Mouse (Mus musculus) megakaryocyte, adult 5-6 weeks (primary cell): ENCODE data around the gene Ggct. TPM values are rescaled to one million over a fixed set of nuclear protein-coding genes. Genes with fewer than 3 reads are reported as not detected.
"Not testable (repeated sequence)": the region's sequence is repeated elsewhere in the genome, so short reads cannot be mapped to it uniquely, and the experiment has no call there.

ENCODE experiments used
- ATAC-seq: 2 replicates; pipeline ENCODE4 v1.8.0; 2016; ENCODE audit warnings: mild to moderate bottlenecking, inconsistent platforms; ENCODE audit not compliant: poor library complexity, severe bottlenecking
- total RNA-seq, 2 experiments: library from RNA; stranded (forward) in 1 of 2; stranded (reverse) in 1 of 2; fragments of 153-499, 151-499 nt in 1 of 2; fragments of 221-1000, 200-1000 nt in 1 of 2; gene quantifications; 2 replicates each; pipeline versions ENCODE4 v1.2.3 to v1.2.4; 2015 to 2017

Gene Ggct
- total RNA-seq, 2 experiments from 2014 or later: 7.0 to 14.4 TPM

DNA sequence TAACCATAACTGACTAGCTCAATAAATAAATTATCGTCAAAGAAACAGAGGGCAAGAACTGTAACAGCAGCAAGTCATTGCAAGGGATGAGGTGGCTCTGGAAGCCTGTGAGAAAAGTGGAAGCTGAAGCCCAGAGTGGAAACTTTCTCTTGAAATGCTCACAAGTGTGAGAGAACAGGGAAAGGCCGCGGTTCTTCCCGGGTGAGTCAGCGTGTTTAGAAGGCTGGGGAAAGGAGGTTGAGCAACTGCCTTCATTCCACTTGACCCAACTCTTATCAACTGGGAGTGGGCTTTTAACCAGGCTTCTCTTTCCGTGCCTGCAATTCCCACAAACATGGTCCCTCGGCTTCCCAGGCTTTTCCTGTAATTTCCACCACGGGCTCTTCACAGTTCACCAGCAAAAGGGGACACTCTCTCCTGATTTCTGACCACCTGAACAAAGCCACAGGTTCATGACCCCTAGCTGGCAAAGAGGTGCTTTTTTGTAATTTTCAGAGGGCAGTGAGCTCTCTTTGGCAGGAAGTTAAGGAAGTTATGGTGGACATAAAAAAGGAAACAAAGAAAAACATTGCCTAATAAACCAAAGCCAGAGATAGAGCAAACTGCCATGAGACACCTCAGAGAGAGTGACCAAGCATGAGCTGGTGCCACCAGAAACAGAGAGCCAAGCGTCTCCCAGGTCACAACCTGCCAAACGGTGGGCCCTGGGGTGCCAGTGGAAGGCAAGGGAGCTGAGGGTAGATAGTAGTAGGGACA is 37.9 kb downstream of the Ggct start:
- ATAC-seq: peak; percentile 62

GRCm38 (mm10) chr6:54953399-54953798 is 39.4 kb downstream of the Ggct start:
- ATAC-seq: not testable (repeated sequence)

DNA sequence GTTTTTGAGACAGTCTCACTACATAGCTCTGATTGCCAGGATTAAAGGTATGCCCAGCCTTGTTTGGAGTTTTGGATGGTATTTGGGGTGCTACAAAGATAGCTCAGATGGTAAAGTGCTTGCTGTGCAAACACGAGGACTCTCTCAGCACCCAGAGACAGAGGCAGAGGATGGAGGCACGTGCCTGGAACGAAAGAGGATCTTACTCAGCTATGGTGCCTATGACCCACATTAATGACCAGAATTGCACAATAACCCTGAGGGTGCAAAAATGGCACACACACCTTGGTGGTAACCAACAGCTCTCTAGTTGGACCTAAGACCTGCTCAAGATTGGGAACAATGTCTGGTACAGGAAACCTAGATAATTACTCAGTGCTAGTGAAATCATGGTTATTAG is 40.2 kb downstream of the Ggct start:
- peak; percentile 54 for ATAC-seq

DNA sequence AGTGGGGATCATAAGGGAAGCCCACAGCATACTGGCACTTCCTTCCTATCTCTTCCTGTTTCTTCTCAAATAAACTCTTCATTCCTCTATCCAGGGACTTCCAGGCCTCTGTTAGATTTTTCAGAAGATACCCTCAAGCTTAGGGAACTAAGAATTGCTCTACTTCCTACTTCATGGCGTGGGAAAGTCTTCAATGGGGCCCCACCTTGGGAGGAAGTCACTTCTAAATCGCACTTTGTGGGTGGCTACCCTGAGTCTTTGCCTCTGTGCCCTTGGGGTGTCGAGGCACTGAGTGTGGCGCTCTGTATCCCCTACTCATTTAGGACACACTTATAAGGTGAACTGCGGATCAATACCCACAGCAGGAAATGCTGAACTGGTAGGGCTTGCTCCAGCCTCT is 44.1 kb downstream of the Ggct start:
- peak; percentile 68 for ATAC-seq

DNA sequence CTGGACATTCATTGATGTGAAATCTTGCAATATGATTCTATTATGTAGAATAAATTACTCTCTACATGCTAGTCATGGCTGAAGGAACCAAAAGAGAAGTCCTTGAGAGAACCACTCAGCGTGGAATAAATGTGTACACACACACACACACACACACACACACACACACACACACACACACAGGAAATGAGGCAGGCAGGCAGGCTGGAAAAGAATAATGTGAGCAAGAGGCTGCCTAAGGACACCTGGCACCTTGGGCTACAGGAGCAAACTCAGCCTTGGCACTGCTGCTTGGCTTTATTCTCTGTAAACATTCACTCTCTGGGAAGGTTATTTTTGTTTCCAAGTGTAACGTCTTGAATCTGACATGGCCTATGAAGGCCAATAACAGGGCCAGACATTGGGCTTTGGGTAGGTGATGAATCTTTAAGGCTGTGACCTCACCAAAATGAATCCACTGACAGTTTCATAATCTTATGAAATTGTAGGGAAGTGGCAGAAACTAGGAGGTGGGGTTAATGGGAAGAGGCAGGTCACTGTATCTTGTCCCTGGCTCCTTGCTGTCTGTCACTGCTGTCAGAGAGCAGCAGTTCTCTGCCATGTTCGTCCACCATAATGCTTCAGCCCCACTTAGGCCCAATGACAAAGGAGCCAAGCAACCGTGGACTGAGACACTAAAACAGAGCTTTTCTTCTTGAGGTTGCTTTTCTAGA is 46.4 kb downstream of the Ggct start:
- peak; percentile 66 for ATAC-seq

- ATAC-seq: no peak
Observed at GRCm38 (mm10) chr6:54944551-54944950, 48.2 kb downstream of the Ggct start.

- ATAC-seq: no peak
Observed at GRCm38 (mm10) chr6:54943753-54944152, 49.0 kb downstream of the Ggct start.

DNA sequence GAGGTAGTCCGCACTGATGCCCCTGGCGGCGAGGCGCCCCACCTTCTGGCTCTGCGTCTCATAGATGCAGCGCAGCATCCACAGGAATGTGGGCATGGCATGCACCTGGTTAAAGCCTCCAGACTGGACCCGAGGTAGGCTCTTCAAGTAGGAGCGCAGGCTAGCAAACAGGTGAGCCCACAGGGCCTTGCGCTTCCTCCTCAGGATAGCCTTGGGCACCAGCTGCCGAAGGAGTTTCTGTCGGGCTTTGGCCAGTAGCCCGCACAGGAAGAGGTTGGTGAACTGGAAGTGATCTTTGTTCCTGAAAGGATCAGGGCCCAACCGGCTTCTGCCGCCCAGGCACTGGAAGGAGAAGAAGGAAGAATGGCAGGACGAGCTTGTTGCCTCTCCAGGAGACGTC is 49.5 kb downstream of the Ggct start:
- no peak for ATAC-seq

GRCm38 (mm10) chr6:54941149-54941548 is 51.6 kb downstream of the Ggct start:
- ATAC-seq: peak; percentile 70

- no peak for ATAC-seq
Observed at GRCm38 (mm10) chr6:54940126-54940525, 52.6 kb downstream of the Ggct start.

DNA sequence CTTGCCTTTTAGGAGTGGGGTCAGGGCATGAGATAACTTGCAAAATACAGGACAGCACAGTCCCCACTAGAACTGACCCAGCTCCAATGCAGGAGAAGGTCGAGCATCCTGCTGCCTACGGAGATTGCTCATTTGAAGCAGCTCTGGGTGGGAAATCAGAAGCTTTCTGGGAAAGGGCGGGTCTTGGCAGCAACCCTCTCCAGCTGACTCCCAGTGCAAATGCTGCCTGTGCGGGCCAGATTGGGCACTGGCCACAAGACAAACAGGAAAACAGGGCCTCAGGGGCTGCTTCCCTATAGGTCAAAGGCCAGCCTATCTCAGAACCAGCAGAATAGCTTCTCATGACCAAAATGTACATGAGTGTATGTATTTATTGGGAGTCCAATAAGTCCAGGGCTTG is 53.1 kb downstream of the Ggct start:
- ATAC-seq: peak; percentile 16; the same call in 1 of the 2 replicates

GRCm38 (mm10) chr6:54936496-54936895 is 56.3 kb downstream of the Ggct start:
- ATAC-seq: no peak

- peak; percentile 47 for ATAC-seq
Observed at GRCm38 (mm10) chr6:54934930-54935329, 57.8 kb downstream of the Ggct start.

GRCm38 (mm10) chr6:54934313-54934712 is 58.4 kb downstream of the Ggct start:
- ATAC-seq: peak; percentile 77

DNA sequence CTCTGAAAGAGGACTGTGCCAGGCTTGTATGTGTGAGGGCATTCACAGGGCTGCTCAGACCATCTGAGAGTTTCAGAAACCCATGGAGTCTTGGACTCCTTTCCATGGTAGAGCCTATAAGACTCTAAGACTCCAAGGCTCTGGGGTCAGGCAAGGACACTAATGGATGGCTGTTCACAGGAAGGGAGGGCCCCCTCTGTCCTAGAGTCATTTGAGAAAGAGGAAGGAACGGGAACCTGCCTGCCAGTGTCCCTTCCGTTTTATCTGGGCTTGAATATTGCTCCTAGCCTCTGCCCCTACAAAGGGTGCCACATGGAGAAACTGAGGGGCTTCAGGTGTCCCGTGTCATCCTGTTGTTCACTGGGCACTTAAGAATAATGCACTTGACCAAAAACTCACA is 58.9 kb downstream of the Ggct start:
- ATAC-seq: peak; percentile 72

DNA sequence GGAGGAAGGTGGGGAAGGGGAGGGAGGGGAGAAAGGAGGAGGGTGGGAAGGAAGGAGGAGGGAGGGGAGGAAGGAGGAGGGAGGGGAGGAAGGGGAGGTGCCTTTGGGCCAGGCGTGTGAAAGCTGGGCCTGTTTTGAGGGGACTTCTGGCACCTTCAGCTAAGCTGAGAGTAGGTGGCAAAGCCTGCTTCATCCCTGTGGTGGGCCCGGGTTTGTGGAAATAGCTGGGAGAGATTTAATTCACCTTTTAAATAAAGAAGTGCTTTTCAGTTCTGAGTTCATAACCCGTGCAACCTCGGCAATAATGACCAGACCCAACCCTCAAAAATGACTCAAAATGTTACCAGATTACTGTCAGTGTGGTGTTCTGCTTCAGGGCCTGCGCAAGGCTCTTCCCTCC is 59.5 kb downstream of the Ggct start:
- ATAC-seq: no peak

Other genes with a start within 250 kb of the Ggct start
- 78.0 and 83.0 TPM in 2 replicates for gene Znrf2, start 176.0 kb downstream of the Ggct start, total RNA-seq (2015)
- gene Znrf2, start 176.0 kb downstream of the Ggct start, total RNA-seq (2017): 76.2 and 77.6 TPM in 2 replicates
- gene Nod1, start 20.3 kb downstream of the Ggct start, total RNA-seq (2015): 10.8 and 11.1 TPM in 2 replicates
- 12.2 and 18.5 TPM in 2 replicates for gene Nod1, start 20.3 kb downstream of the Ggct start, total RNA-seq (2017)
- 38.2 and 39.9 TPM in 2 replicates for gene Gars, start 45.1 kb upstream of the Ggct start, total RNA-seq (2015)
- gene Gars, start 45.1 kb upstream of the Ggct start, total RNA-seq (2017): 80.8 and 84.3 TPM in 2 replicates
- not detected in 2 replicates for gene Crhr2, start 140.1 kb upstream of the Ggct start, total RNA-seq (2015)
- not detected in 2 replicates for gene Crhr2, start 140.1 kb upstream of the Ggct start, total RNA-seq (2017)
- gene Inmt, start 182.1 kb upstream of the Ggct start, total RNA-seq (2015): not detected in 2 replicates
- gene Inmt, start 182.1 kb upstream of the Ggct start, total RNA-seq (2017): not detected in 2 replicates
- 0.27 and 0.54 TPM in 2 replicates for gene Mindy4, start 210.4 kb upstream of the Ggct start, total RNA-seq (2015)
- 0.26 and 1.1 TPM in 2 replicates for gene Mindy4, start 210.4 kb upstream of the Ggct start, total RNA-seq (2017)